Mouse (Mus musculus) layer of hippocampus, adult 9-10 months (tissue): Measurements from ENCODE around the gene Ndufa9.

ENCODE experiments used
- DNase-seq: peaks from one replicate; pipeline ENCODE4 v3.0.0; 2022; ENCODE audit warnings: low spot score

Ndufa9 gene

DNA sequence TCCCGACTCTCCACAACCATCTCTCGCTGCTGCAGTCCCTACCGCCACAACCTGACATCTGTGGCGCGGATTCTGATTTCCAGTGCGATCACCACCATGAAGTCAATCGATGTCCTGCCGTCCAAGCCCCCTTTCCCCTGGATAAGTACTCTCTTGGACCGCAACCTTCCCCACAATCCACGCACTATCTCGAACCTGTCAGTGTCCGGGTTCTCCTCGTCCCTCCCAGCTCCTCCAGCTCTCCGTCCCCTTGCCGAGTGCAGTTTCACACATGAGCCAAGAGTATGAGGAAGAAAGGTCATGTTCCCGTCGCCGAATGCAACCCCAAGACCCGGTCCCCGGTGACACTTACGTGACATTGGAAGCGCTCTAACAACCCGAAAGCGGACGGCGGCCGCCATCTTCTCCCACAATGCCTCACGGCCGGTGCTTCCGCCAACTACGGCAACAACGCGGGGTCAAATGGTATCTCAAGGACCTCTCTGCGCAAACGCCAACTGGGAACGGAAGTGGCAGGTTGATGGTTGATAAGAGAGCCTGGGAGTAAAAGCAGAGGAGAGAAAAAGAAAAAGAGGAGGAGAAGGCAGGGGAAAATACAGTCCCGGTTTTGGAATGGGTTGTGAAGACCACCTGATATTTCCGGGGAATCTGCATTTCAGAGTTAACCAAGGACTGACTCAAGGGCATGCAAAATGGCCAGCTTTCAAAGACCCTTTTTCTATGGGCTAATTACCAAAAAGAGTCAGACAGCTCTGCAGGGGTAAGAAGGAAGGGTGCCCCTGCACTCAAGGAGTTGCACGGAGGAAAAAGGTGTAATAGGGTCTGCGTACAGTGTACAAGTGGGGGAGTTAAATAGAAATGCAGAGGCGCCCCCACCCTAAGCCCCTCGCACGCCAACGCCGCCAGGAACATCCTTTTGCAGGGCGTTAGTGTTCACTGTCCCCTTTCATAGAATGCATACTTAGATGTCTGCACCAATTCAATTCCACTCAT is at the start of gene Ndufa9:
TSS of gene Ndufa9 (minus strand) at position 425 of the 993 bp plus-strand sequence.
- peak; percentile 92 for DNase-seq

- DNase-seq = no peak
Measured at GRCm38 (mm10) chr6:126877118-126877517, 28.2 kb upstream of the Ndufa9 start.

GRCm38 (mm10) chr6:126852881-126853280 is 3.9 kb upstream of the Ndufa9 start, which contains the start of gene Akap3:
Gene Akap3 (plus strand): TSS chr6:126853098.
- no peak for DNase-seq

DNA sequence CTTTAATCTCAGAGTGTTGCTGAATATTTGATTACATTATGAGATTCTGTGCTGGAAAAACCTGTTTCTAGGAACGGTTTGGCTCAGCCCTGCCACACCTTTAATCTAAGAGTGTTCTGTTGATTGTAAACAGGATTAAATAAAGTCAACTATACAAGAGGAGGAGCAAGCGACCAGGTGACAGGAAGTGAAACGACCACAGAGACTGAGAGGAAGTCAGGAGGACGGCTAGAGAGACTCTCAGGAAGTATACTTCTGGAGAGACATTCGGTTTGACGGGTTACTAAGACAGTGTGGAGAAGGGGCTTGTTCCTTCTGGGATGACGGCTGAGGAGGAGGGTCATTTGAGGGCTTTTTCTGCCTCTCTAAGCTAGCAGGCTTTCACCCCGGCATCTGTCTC is 12.3 kb downstream of the Ndufa9 start:
- no peak for DNase-seq

DNA sequence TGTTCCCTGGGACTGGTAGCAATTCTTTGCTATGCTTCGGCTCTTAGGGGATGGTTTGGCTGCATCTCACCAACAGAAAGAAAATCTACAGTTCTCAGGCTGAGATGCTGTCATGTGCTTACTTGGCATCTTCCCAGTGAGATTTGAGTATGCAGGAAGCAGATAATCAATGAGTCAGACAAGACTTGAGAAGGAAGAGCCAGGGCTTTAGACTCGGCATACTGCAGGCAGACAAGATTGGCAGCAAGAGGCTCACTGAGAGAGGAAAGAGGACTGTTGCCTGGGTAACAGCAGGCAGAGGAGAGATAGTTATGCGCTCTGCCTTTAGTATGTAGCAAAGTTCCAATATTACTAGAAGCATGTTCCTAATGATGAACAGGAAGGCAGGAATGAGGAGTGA is 25.8 kb downstream of the Ndufa9 start:
- DNase-seq = no peak

DNA sequence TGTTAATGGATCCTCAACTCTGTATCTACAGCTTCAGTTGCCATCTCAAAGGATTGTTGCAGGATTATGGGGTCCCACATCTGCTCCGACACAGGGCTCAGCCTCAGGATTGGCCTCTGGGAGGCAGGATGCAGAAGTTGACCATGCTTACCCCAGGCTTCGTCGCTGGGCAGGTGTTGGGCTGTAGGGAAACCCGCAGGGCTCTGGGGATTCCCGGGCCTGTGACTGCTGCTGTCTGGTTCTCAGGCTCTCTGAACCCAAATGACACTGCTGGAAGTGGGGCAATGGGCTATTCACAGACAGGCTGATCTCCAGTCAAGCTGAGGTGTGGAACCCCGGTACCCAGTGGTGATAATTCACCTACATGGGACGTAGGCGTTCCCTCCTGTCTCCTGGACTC is 32.6 kb downstream of the Ndufa9 start:
- DNase-seq = no peak

DNA sequence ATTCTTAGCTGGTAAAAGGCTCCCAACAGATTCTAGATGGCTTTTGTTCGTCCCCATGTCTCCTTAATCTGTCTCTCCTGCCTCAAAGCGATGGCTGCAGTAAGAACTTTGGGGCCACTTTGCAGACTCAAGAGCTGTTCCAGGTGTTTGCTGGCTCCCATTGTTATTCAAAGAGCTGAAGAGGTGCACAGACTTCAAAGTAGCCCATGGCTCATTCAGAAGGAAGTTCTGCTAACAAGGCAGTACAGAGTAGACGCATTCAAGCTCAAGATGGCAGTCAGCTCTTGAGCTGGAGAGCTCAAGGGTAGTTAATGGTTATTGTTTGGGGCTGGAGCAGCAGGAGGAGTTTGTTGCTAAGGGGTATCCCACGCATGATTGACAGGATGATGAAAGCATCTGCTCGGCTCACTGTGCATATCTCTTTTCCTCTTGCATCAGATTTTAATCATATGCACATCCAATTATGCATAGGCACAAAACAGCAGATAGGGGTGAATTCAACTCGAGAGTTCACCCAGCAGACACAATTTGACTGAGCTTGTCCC is 33.7 kb downstream of the Ndufa9 start:
- DNase-seq = no peak

GRCm38 (mm10) chr6:126811481-126811880 is 37.5 kb downstream of the Ndufa9 start:
- DNase-seq = no peak

GRCm38 (mm10) chr6:126808561-126808960 is 40.4 kb downstream of the Ndufa9 start:
- DNase-seq = no peak

- no peak for DNase-seq
Measured at GRCm38 (mm10) chr6:126808134-126808533, 40.8 kb downstream of the Ndufa9 start.

- no peak for DNase-seq
Measured at GRCm38 (mm10) chr6:126806783-126807182, 42.2 kb downstream of the Ndufa9 start.

DNA sequence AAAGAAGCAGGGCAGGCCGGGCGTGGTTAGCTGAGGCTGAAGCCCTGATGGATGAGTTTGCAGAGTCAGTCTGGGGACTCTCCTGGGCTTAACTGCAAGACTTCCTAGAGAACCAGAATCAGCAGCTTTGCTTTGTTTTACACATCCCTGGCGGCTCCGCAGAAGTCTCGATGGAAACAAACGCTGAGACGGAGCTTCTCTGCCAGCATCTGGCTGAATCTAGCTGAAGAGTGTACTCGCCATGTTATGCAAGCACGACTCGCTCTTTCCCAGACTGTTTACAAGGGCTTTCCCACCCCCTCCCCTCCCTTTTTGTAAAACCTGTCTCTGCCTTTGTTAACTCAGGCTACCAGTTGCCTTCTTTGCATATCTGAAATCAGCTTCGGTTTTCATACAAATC is 46.0 kb downstream of the Ndufa9 start:
- no peak for DNase-seq

- DNase-seq = no peak
Measured at GRCm38 (mm10) chr6:126794751-126795150, 54.2 kb downstream of the Ndufa9 start.

DNA sequence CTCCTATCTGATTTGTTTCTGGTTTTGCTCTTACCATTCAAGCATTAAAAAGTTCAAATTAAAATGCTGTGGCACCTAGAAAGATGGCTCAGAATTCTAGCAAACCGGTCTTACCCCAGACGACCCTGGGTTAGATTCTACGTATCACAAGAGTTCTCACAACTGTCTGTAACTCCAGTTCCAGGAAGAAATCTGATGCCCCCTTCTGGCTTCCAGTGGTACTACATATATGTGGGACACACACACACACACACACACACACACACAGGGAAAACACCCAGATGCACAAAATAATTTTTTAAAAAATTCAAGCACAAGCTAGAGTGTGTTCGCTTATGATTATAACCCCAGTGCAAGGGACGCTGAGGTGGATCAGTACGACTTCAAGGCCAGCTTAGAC is 55.2 kb downstream of the Ndufa9 start:
- no peak for DNase-seq

- DNase-seq = no peak
Measured at GRCm38 (mm10) chr6:126791964-126792363, 57.0 kb downstream of the Ndufa9 start.

- no peak for DNase-seq
Measured at GRCm38 (mm10) chr6:126791488-126791887, 57.4 kb downstream of the Ndufa9 start.

- DNase-seq = no peak
Measured at GRCm38 (mm10) chr6:126788863-126789262, 60.1 kb downstream of the Ndufa9 start.

- DNase-seq = no peak
Measured at GRCm38 (mm10) chr6:126784206-126784605, 64.7 kb downstream of the Ndufa9 start.

- DNase-seq = no peak
Measured at GRCm38 (mm10) chr6:126783651-126784066, 65.3 kb downstream of the Ndufa9 start.

- DNase-seq = no peak
Measured at GRCm38 (mm10) chr6:126783056-126783455, 65.9 kb downstream of the Ndufa9 start.

GRCm38 (mm10) chr6:126777889-126778288 is 71.0 kb downstream of the Ndufa9 start:
- no peak for DNase-seq

GRCm38 (mm10) chr6:126773873-126774272 is 75.1 kb downstream of the Ndufa9 start:
- DNase-seq = no peak

DNA sequence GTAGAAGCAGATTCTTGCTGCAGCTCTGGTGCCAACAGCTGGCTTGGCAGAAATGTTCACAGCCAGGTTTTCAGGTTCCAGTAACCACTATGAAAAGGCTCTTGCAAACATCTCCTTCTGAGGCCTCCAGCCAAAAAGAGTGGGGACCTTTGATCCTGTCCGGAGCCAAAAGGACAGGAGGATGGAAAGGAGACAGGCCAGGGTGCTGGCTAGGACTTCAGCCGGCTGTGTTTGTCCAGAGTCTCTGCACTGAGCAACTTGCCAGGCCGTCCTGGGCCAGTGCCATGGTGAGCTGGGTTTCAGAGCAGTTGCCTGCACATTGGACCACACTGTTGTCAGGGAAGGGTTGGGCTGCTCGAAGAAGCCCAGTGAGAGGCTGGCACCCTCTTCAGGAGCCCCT is 76.6 kb downstream of the Ndufa9 start:
- no peak for DNase-seq
